Mouse (Mus musculus) kidney, postnatal 36 days (tissue): ENCODE measurements around the gene Mpdz.

Source experiments
- DNase-seq, 2 experiments: peaks; one replicate each; pipeline ENCODE4 v3.0.0; 2021 to 2022; ENCODE audit warnings: mixed read lengths in 2 of 2

The Mpdz gene

GRCm38 (mm10) chr4:81279451-81279850 is 163.2 kb downstream of the Mpdz start:
- DNase-seq: peak; percentile 75 to 84

GRCm38 (mm10) chr4:81275957-81276715 is 166.5 kb downstream of the Mpdz start:
- DNase-seq: peak; percentile 65 to 81

- peak; percentile 24 to 41 for DNase-seq
These were observed 169.5 kb downstream of the Mpdz start for GRCm38 (mm10) chr4:81273067-81273466.

GRCm38 (mm10) chr4:81252859-81253780 is 189.5 kb downstream of the Mpdz start:
- no peak for DNase-seq

GRCm38 (mm10) chr4:81252334-81252733 is 190.3 kb downstream of the Mpdz start:
- DNase-seq: peak; percentile 19 to 34

GRCm38 (mm10) chr4:81251934-81252333 is 190.7 kb downstream of the Mpdz start:
- peak; percentile 38 to 70 for DNase-seq

- DNase-seq: peak in 1 of 2 experiments; percentile 29
These were observed 193.4 kb downstream of the Mpdz start for GRCm38 (mm10) chr4:81249245-81249644.

GRCm38 (mm10) chr4:81236227-81236626 is 206.4 kb downstream of the Mpdz start:
- DNase-seq: no peak
